Mouse (Mus musculus) bone marrow, adult 2 months (tissue): ENCODE results near the gene Socs2.

Experiments used
- CTCF ChIP-seq: fragments of 200-500 bp; IDR thresholded peaks from 2 replicates; pipeline ENCODE4 v1.5.1; 2011; ENCODE audit warnings: low read length, control low read depth; ENCODE audit not compliant: control insufficient read depth, insufficient read depth
- POLR2A ChIP-seq: fragments of 200-500 bp; IDR thresholded peaks from 2 replicates; pipeline ENCODE4 v1.6.1; 2011; ENCODE audit warnings: low read depth, mild to moderate bottlenecking, control low read depth, low read length, borderline replicate concordance; ENCODE audit not compliant: control insufficient read depth

GRCm38 (mm10) chr10:95371942-95372341, 45.0 kb downstream of the Socs2 start:
- TF ChIP-seq CTCF = no peak
- TF ChIP-seq POLR2A = no peak
